Mouse (Mus musculus) forebrain, embryonic 12.5 days (tissue): ENCODE measurements around the gene Dnah17. TPM values are rescaled to one million over a fixed set of nuclear protein-coding genes. Genes with fewer than 3 reads are reported as not detected.

Experiments used
- ATAC-seq: fragments of 200-750 bp; cut with Nextera tagmentation; 2 replicates; pipeline ENCODE4 v1.8.0; 2017; ENCODE audit warnings: moderate TSS enrichment; ENCODE audit not compliant: low FRiP score
- H3K27ac ChIP-seq: fragments of 300-500 bp; sonication (generic); 2 replicates; pipeline ENCODE4 v1.5.1; 2016; ENCODE audit warnings: mild to moderate bottlenecking
- H3K27me3 ChIP-seq: fragments of 300-500 bp; sonication (generic); 2 replicates; pipeline ENCODE4 v1.6.1; 2016; ENCODE audit warnings: mild to moderate bottlenecking
- H3K36me3 ChIP-seq: fragments of 300-500 bp; sonication (generic); replicated peaks from 2 replicates; pipeline ENCODE4 v1.6.1; 2016; ENCODE audit warnings: mild to moderate bottlenecking
- H3K4me1 ChIP-seq: fragments of 300-500 bp; sonication (generic); 2 replicates; pipeline ENCODE4 v1.6.1; 2016
- H3K4me2 ChIP-seq: fragments of 300-500 bp; sonication (generic); 2 replicates; pipeline ENCODE4 v1.6.1; 2016; ENCODE audit warnings: mild to moderate bottlenecking, moderate library complexity
- H3K4me3 ChIP-seq: fragments of 300-500 bp; sonication (generic); replicated peaks from 2 replicates; pipeline ENCODE4 v1.5.1; 2016; ENCODE audit warnings: mild to moderate bottlenecking
- H3K9ac ChIP-seq: fragments of 300-500 bp; sonication (generic); 2 replicates; pipeline ENCODE4 v1.6.1; 2016; ENCODE audit warnings: mild to moderate bottlenecking
- H3K9me3 ChIP-seq: fragments of 300-500 bp; sonication (generic); 2 replicates; pipeline ENCODE4 v1.6.1; 2016
- WGBS: fragments of 180-500 bp; shearing (Covaris S2); methylation state at CpG from one replicate; pipeline ENCODE4 v1.1.7; 2016; 5-methylcytosine and 5-hydroxymethylcytosine counted together
- polyA plus RNA-seq: library from polyadenylated mRNA; unstranded; fragments of >200 nt; fragmentation: Nextera tagmentation; extraction: Ambion mirVana; gene quantifications from 2 replicates; pipeline ENCODE4 v1.2.1, GENCODE M21; 2016

Dnah17 gene
- polyA plus RNA-seq, 1 experiment from 2014 or later: 0.34 TPM

DNA sequence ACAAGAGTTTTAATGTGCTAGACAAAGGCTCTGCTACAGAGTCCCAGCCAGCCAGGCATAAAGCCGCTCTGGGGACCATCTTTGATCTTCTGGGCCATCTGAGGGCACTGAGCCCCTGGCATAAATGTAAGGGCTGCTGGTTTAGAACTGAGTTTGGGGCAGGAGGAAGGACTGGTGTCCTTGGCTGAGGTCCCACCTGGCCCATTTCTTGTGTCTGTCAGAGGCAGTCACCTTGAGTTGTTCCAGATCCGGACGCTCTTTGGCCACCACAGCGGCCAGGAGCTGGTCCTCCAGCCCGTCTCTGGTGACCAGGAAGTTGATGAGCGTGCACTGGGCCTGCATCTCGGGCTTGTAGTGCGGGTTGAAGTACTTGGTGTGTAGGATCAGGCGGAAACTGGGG is 87.6 kb downstream of the Dnah17 start:
- 0 out of 2 replicates have a peak overlapping the region, but pooled peaks have one; percentile 10 for H3K27ac ChIP-seq
- no peak overlapping the region for H3K9ac ChIP-seq
- no peak overlapping the region for H3K4me3 ChIP-seq
- H3K27me3 ChIP-seq: no peaks in the 10 kb centered on the region
- WGBS: 87% methylated on average over 9 of the region's 9 CpGs
- no peak overlapping the region for H3K4me2 ChIP-seq
- H3K4me1 ChIP-seq: peaks cover 13% of the 10 kb centered on the region
- ATAC-seq: no peak
- H3K9me3 ChIP-seq: no peaks in the 10 kb centered on the region
- H3K36me3 ChIP-seq: no peaks in the 10 kb centered on the region

DNA sequence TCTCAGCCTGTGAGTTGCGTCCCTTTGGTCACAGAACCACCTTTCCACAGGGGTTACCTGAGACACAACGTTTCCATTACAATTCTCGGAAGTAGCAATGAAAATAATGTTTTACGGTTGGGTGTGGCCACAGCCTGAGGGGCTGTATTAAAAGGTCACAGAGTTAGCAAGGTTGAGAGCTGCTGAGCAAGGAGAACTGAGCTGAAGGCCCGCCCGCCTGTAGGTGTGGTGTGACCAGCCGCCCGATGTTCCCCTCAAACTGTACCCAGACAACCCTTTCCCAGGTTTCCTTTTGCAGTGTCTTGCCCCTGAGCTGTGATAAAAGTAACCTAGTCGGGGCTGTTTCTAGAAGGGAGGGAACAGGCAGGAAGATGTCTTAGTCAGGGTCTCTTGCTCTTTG is 95.4 kb downstream of the Dnah17 start:
- WGBS: 89% methylated on average over 9 of the region's 9 CpGs
- Histone ChIP-seq H3K4me1 (no peaks in the 10 kb centered on the region), H3K36me3 (peaks cover 14% of the 10 kb centered on the region), H3K9ac (no peak overlapping the region), H3K27ac (no peak overlapping the region), H3K27me3 (no peaks in the 10 kb centered on the region), H3K4me2 (no peak overlapping the region), H3K9me3 (no peaks in the 10 kb centered on the region), H3K4me3 (no peak overlapping the region)
- ATAC-seq: no peak

DNA sequence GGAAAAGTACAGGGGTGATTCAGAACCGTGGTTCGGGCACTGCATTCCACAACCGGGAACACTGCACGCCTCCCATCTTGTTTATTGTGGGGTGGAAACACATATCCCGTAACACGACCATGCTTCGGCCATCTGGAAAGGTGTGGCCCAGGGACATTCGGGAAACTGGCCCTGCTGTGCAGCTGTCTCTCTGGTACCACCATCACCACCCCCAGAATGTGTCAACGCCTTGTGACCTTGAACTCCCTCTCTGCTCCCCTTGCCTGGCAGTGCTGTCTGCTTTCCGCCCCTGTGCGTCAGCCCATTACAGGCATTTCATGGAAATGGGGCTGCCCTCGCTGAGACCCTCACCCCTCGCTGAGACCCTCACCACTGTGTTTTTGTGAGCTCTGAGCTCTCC is 96.0 kb downstream of the Dnah17 start:
- H3K27ac ChIP-seq: no peak overlapping the region
- H3K4me2 ChIP-seq: no peak overlapping the region
- H3K4me1 ChIP-seq: no peaks in the 10 kb centered on the region
- H3K36me3 ChIP-seq: peaks cover 14% of the 10 kb centered on the region
- no peaks in the 10 kb centered on the region for H3K9me3 ChIP-seq
- H3K9ac ChIP-seq: no peak overlapping the region
- H3K4me3 ChIP-seq: no peak overlapping the region
- WGBS: 92% methylated on average over 13 of the region's 13 CpGs
- ATAC-seq: no peak
- H3K27me3 ChIP-seq: no peaks in the 10 kb centered on the region

DNA sequence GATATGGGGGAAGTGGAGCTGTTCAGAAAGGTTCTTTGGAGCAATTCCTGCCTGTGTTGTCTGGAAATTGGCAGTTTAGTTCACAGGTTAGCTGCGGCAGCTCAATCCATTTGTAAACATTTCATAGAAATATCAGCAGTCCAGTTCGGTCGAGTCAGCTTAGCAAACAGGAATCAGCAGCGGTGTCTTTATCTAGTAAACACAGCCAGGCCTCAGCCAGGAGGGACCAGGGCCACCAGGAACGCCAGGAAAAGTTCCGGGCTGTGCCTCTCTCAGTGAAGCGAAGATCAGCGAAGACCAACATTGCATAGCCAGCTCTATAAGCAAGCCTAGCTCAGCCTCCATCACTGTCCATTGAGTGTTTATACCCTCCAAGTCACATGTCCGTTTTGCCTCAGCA is 99.3 kb downstream of the Dnah17 start:
- no peak for ATAC-seq

DNA sequence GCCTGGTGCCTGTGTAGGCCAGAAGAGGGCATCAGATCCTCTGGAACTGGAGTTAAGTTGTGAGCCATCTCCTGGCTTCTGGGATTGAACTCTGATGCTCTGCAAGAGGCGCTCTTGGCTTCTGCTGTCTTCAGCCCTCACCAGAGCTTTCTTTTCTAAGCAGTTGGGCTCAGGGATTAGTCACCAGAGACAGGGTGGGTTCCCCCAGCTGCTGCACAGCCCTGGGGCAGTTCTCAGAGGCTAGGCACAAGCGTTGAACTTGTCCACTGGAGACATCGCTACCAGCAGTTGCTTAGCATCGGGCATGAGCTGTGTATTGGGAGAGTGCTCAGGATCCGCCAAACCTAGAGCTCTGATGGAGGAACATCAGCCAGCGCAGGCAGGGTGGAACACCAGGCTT is 101.3 kb downstream of the Dnah17 start:
- H3K36me3 ChIP-seq: peaks cover 39% of the 10 kb centered on the region
- WGBS: 97% methylated on average over 6 of the region's 6 CpGs
- H3K9me3 ChIP-seq: no peaks in the 10 kb centered on the region
- no peak overlapping the region for H3K4me2 ChIP-seq
- no peak for ATAC-seq
- H3K27ac ChIP-seq: no peak overlapping the region
- H3K9ac ChIP-seq: no peak overlapping the region
- no peak overlapping the region for H3K4me3 ChIP-seq
- no peaks in the 10 kb centered on the region for H3K27me3 ChIP-seq
- no peaks in the 10 kb centered on the region for H3K4me1 ChIP-seq

More for the DNA sequence above, 99.3 kb downstream of the Dnah17 start:
- WGBS: 98% methylated on average over 9 of the region's 9 CpGs
- Histone ChIP-seq H3K4me2 (no peak overlapping the region), H3K4me1 (no peaks in the 10 kb centered on the region), H3K9ac (no peak overlapping the region), H3K27ac (no peak overlapping the region), H3K9me3 (no peaks in the 10 kb centered on the region), H3K4me3 (no peak overlapping the region), H3K27me3 (no peaks in the 10 kb centered on the region), H3K36me3 (peaks cover 22% of the 10 kb centered on the region)

DNA sequence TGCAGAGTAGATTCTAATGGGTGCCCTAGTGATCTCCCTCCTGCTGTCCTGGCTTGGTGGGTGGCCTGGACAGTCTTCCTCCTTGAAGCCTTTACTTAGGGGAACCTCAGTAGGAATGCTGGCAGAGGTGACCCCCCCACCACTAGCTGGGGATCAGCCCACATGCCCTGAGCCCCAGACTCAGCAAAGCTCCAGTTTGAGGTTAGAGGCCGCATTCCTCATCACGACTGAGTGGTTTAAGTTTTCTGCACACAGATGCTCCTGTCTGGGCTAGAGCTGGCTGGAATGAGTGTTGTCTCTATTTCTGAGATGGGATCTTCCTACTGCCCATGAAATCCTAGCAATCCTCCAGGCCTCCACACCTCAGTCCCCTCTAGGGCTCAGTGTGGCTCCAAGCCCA is 106.3 kb downstream of the Dnah17 start:
- 83% methylated on average over 2 of the region's 2 CpGs for WGBS
- no peak overlapping the region for H3K27ac ChIP-seq
- H3K36me3 ChIP-seq: peaks cover 57% of the 10 kb centered on the region
- no peak overlapping the region for H3K9ac ChIP-seq
- no peaks in the 10 kb centered on the region for H3K27me3 ChIP-seq
- no peak overlapping the region for H3K4me2 ChIP-seq
- no peaks in the 10 kb centered on the region for H3K4me1 ChIP-seq
- no peak overlapping the region for H3K4me3 ChIP-seq
- no peaks in the 10 kb centered on the region for H3K9me3 ChIP-seq
- no peak for ATAC-seq

DNA sequence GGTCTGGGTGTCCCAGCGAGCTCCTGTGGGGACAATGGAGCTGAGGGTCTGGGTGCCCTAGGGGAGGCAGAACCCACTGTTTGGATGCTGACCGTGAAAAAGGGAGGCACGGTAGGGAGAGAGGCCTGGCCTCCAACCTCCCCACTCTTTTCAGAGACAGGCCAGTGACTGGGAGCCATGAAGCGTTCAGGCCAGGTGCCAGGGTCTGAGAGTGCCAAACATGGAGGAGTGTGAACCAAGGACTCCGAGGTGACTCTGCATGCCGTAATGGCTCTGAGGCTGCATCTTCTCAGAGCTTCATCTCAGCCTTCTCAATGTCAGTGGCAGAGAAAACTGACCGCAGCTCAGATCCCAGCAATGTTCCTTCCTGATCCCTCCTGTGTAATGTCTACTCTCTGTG is 107.0 kb downstream of the Dnah17 start:
- Histone ChIP-seq H3K4me3 (no peak overlapping the region), H3K9ac (no peak overlapping the region), H3K36me3 (peaks cover 57% of the 10 kb centered on the region), H3K4me2 (no peak overlapping the region), H3K9me3 (no peaks in the 10 kb centered on the region), H3K27ac (no peak overlapping the region), H3K27me3 (no peaks in the 10 kb centered on the region), H3K4me1 (no peaks in the 10 kb centered on the region)
- WGBS: 97% methylated on average over 7 of the region's 7 CpGs
- no peak for ATAC-seq

DNA sequence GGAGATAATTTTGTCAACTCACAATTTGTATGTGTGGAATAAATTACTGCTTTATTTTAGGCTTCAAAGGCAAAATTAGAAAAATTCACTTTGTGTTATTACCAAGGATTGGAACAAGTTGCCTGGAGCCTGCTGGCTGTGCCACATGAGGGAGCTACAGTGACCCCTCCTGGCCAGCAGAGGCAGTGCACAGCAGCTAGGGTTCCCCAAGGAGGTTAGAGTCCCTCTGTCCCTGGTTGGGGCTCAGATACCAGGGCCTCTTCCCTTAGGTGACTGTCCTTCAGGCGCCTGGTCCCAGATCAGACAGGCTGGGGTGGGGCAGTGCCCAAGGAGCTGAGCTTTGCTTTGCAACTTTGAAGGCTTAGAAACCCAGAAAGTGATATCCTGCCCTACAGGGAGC is 108.6 kb downstream of the Dnah17 start:
- peaks cover 6% of the 10 kb centered on the region; the same call in 1 of the 2 replicates for H3K9me3 ChIP-seq
- H3K36me3 ChIP-seq: peaks cover 68% of the 10 kb centered on the region
- H3K27me3 ChIP-seq: no peaks in the 10 kb centered on the region
- 53% methylated on average over 1 of the region's 1 CpGs for WGBS
- H3K4me3 ChIP-seq: no peak overlapping the region
- H3K4me2 ChIP-seq: no peak overlapping the region
- no peak; the same call in 1 of the 2 replicates for ATAC-seq
- H3K27ac ChIP-seq: no peak overlapping the region
- no peaks in the 10 kb centered on the region for H3K4me1 ChIP-seq
- H3K9ac ChIP-seq: no peak overlapping the region

DNA sequence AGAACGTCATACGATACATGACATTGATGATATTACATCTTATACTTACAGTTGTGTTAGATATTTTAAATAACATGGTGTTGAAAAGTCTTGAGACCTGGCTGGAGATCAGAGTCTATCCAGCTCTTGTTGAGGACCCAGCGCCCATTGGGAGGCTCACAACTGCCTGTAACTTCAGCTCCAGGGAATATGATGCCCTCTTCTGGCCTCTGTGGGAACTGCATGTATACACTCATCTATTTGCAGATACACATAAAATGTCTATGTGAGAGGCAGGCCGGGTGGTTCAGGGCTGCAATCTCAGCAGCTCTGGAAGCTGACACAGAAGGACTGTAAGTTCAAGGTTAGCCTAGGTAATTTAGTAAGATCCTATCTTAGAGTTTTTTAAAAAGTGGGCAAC is 112.1 kb downstream of the Dnah17 start:
- Histone ChIP-seq H3K36me3 (peaks cover 52% of the 10 kb centered on the region), H3K9ac (no peak overlapping the region), H3K4me1 (no peaks in the 10 kb centered on the region), H3K27me3 (no peaks in the 10 kb centered on the region), H3K27ac (no peak overlapping the region), H3K4me3 (no peak overlapping the region), H3K9me3 (peaks cover 6% of the 10 kb centered on the region; the same call in 1 of the 2 replicates), H3K4me2 (no peak overlapping the region)
- ATAC-seq: no peak
- 97% methylated on average over 4 of the region's 4 CpGs for WGBS

DNA sequence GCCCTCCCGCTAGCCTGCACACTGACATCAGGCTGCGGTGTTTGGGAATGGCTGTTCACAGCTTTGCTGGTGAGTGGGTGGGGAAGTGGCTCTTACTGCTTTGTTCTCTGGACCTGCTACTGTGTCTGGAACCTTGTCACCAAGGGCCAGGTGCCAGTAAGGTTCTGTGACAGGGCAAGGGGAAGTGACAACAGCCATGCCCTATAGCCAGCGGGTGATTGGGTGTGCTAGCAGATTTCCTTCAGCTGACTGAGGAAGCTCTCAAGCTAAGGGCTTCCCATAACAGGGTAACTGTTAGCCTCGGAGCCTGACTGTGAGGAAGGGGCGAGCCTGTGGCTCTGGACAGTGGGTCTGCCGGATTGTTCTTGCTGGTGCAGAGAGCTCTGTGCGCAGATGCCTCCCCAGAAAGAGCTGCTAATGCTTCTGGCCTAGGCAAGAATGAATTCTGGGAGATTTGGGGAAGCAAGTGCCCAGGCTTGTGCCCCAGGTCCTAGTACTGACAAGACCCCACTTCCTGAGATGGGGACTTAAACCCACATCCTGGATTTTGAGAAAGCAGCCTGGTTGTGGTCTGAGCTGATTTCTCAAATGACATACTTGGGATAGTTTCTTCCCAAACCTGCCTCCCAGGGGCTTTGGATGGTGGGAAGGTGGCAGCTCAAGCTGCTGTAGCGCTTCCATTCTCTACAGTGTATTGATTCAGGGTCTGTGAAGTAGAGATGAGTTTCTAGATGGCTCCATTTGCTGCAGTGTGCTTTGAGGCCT is 114.9 kb downstream of the Dnah17 start:
- 91% methylated on average over 8 of the region's 8 CpGs for WGBS
- H3K9me3 ChIP-seq: peaks cover 6% of the 10 kb centered on the region; the same call in 1 of the 2 replicates

DNA sequence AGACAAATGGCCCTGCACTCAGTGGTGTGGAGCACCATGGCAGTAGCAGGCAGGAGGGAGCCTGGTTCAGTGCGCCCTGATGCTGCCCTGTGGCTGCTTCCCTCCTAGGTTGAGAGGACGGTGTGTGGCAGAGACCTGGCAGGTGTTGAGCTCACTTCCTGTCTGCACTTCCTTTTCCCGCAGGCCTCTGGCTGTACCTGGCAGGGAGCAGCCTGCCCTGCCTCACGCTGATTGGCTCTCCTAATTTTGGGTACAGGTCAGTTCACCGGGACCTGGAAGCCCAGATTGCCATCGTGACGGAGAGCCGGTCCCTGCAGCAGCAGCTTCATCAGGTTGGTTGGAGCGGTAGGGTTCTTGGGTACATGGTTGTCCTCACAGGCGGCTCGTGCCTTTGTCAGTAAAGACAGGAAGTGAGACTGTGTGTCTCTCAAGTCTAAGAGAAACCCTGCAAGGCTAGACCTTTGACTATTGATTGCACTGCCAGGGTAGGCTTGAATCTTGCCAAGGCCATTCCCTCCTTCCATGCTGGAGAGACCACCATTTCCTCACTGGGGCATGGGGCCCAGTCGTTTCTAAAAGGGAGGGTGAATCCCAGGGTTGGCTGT is 115.9 kb downstream of the Dnah17 start:
- H3K9ac ChIP-seq: no peak overlapping the region
- no peak overlapping the region for H3K27ac ChIP-seq
- no peak overlapping the region for H3K4me2 ChIP-seq

More for the DNA sequence above, 114.9 kb downstream of the Dnah17 start:
- no peak overlapping the region for H3K4me2 ChIP-seq
- H3K4me3 ChIP-seq: no peak overlapping the region
- H3K4me1 ChIP-seq: no peaks in the 10 kb centered on the region
- peaks cover 42% of the 10 kb centered on the region for H3K36me3 ChIP-seq
- no peak overlapping the region for H3K27ac ChIP-seq
- no peaks in the 10 kb centered on the region for H3K27me3 ChIP-seq
- no peak overlapping the region for H3K9ac ChIP-seq
- no peak for ATAC-seq

DNA sequence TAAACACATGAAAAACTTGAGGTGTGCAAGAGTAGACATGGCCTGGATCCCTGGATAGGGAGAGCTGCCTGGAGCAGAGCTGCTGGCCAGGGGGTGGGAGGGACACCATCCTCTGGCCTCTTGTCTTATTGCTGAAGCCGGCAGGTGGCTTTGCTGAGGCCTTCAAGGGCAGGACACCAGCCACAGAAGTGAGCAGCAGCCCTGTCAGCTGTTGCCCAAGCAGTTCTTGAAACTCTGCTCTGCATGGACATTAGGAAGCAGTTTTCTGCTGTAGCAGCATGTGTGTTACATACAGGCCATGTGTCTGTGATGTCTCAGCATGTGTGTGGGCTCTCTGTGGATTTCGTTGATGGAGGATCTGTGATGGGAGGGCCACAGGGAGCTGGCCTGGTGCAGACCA is 117.1 kb downstream of the Dnah17 start:
- WGBS: 81% methylated on average over 2 of the region's 2 CpGs
- peaks cover 6% of the 10 kb centered on the region; the same call in 1 of the 2 replicates for H3K9me3 ChIP-seq
- no peak overlapping the region for H3K4me2 ChIP-seq
- peaks cover 17% of the 10 kb centered on the region for H3K4me1 ChIP-seq
- H3K27ac ChIP-seq: no peak overlapping the region
- peaks cover 28% of the 10 kb centered on the region for H3K36me3 ChIP-seq
- H3K9ac ChIP-seq: no peak overlapping the region
- H3K27me3 ChIP-seq: no peaks in the 10 kb centered on the region
- no peak overlapping the region for H3K4me3 ChIP-seq
- ATAC-seq: no peak

More for the DNA sequence above, 115.9 kb downstream of the Dnah17 start:
- Histone ChIP-seq H3K9me3 (peaks cover 6% of the 10 kb centered on the region; the same call in 1 of the 2 replicates), H3K4me1 (peaks cover 9% of the 10 kb centered on the region), H3K4me3 (no peak overlapping the region), H3K27me3 (no peaks in the 10 kb centered on the region), H3K36me3 (peaks cover 32% of the 10 kb centered on the region)
- 91% methylated on average over 12 of the region's 12 CpGs for WGBS
- no peak for ATAC-seq

DNA sequence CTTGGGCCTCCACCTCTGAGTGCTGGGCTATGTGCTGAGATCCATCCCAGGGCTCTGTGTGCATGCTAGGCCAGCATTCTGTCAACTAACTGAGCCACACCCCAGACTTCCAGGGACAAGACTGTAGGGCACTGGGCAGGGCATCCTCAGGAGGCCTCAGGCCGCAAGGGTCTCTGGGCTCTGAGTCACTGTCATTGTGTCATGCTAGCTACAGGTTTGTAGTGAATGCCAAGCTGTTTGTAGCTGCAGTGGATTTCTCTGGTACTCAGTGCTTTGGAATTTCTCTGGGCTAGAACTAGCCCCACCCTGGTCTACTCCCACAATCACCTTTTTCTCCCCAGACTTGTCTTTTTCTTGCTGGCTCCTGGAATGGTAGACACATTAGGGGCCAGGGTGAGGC is 117.8 kb downstream of the Dnah17 start:
- Histone ChIP-seq H3K27me3 (no peaks in the 10 kb centered on the region), H3K4me2 (no peak overlapping the region), H3K9ac (no peak overlapping the region; the same call in 1 of the 2 replicates), H3K4me3 (no peak overlapping the region), H3K27ac (no peak overlapping the region), H3K4me1 (peaks cover 24% of the 10 kb centered on the region), H3K9me3 (no peaks in the 10 kb centered on the region), H3K36me3 (peaks cover 20% of the 10 kb centered on the region)
- 93% methylated on average over 1 of the region's 1 CpGs for WGBS
- no peak for ATAC-seq
